Mouse (Mus musculus) liver, postnatal 0 days (tissue): ENCODE data around the gene Mov10. TPM values are rescaled to one million over a fixed set of nuclear protein-coding genes. Genes with fewer than 3 reads are reported as not detected.

Experiments
- ATAC-seq: fragments of 200-750 bp; cut with Nextera tagmentation; 2 replicates; pipeline ENCODE4 v1.8.0; 2017; ENCODE audit warnings: mild to moderate bottlenecking, moderate library complexity
- DNase-seq: peaks from one replicate; pipeline ENCODE4 v3.0.0-alpha.2; 2016
- H3K27ac ChIP-seq: fragments of 300-500 bp; sonication (generic); 2 replicates; pipeline ENCODE4 v1.5.1; 2014; ENCODE audit warnings: antibody characterized with exemption, moderate library complexity, mild to moderate bottlenecking, low read depth
- H3K27me3 ChIP-seq: fragments of 300-500 bp; sonication (generic); 2 replicates; pipeline ENCODE4 v1.6.1; 2014; ENCODE audit warnings: low read length, control low read depth, mixed read lengths; ENCODE audit not compliant: insufficient read depth
- H3K36me3 ChIP-seq: fragments of 300-500 bp; sonication (generic); replicated peaks from 2 replicates; pipeline ENCODE4 v1.6.1; 2014; ENCODE audit warnings: mild to moderate bottlenecking, control low read depth, low read length, moderate library complexity, mixed read lengths; ENCODE audit not compliant: insufficient read depth
- H3K4me1 ChIP-seq: fragments of 300-500 bp; sonication (generic); 2 replicates; pipeline ENCODE4 v1.6.1; 2014; ENCODE audit warnings: antibody characterized with exemption, mild to moderate bottlenecking, control low read depth; ENCODE audit not compliant: insufficient read depth
- H3K4me2 ChIP-seq: fragments of 300-500 bp; sonication (generic); 2 replicates; pipeline ENCODE4 v1.6.1; 2014; ENCODE audit warnings: low read depth, mild to moderate bottlenecking, low read length, moderate library complexity, mixed read lengths
- H3K4me3 ChIP-seq: fragments of 300-500 bp; sonication (generic); 2 replicates; pipeline ENCODE4 v1.5.1; 2014; ENCODE audit warnings: low read depth, low read length
- H3K9ac ChIP-seq: fragments of 300-500 bp; sonication (generic); replicated peaks from 2 replicates; pipeline ENCODE4 v1.6.1; 2014; ENCODE audit warnings: mild to moderate bottlenecking, moderate library complexity
- H3K9me3 ChIP-seq: fragments of 300-500 bp; sonication (generic); 2 replicates; pipeline ENCODE4 v1.6.1; 2016; ENCODE audit warnings: mild to moderate bottlenecking, control low read depth, low read length, mixed read lengths
- CTCF ChIP-seq: sonication (generic); IDR thresholded peaks from 2 replicates; pipeline ENCODE4 v1.5.1; 2016; ENCODE audit warnings: antibody characterized with exemption, low read depth
- EP300 ChIP-seq: IDR thresholded peaks from 2 replicates; pipeline ENCODE4 v1.6.1; 2016; ENCODE audit warnings: antibody characterized with exemption, low read depth, mild to moderate bottlenecking
- WGBS: fragments of 180-500 bp; shearing (Covaris S2); extraction: QIAGEN DNeasy Blood & Tissue Kit; methylation state at CpG from one replicate; pipeline ENCODE4 v1.1.7; 2014; ENCODE audit not compliant: insufficient replicate concordance; 5-methylcytosine and 5-hydroxymethylcytosine counted together
- polyA plus RNA-seq: library from polyadenylated mRNA; unstranded; fragments of >200 nt; fragmentation: Nextera tagmentation; extraction: Ambion mirVana; gene quantifications from 2 replicates; pipeline ENCODE4 v1.2.1, GENCODE M21; 2015

Mov10 gene
- polyA plus RNA-seq, 1 experiment from 2014 or later: 37.3 TPM

- 74% methylated on average over 4 of the region's 4 CpGs for WGBS
- Histone ChIP-seq H3K9me3 (no peaks in the 10 kb centered on the region), H3K4me3 (no peak overlapping the region), H3K27me3 (no peaks in the 10 kb centered on the region), H3K4me2 (no peak overlapping the region), H3K27ac (peak overlapping the region; percentile 70), H3K36me3 (no peaks in the 10 kb centered on the region), H3K9ac (no peak overlapping the region), H3K4me1 (peaks cover 17% of the 10 kb centered on the region)
- DNase-seq (no peak), ATAC-seq (no peak)
- TF ChIP-seq CTCF (no peak), EP300 (no peak)
Measured at GRCm38 (mm10) chr3:104812254-104812653, 6.1 kb downstream of the Mov10 start.

- peak overlapping the region; percentile 70 for H3K27ac ChIP-seq
- no peak overlapping the region for H3K4me3 ChIP-seq
- no peaks in the 10 kb centered on the region for H3K9me3 ChIP-seq
- H3K4me2 ChIP-seq: peak overlapping the region; percentile 22; the same call in 1 of the 2 replicates
- DNase-seq (no peak), ATAC-seq (no peak)
- TF ChIP-seq EP300 (no peak), CTCF (no peak)
- H3K9ac ChIP-seq: no peak overlapping the region
- WGBS: 59% methylated on average over 3 of the region's 3 CpGs
- H3K4me1 ChIP-seq: peaks cover 12% of the 10 kb centered on the region
- no peaks in the 10 kb centered on the region for H3K27me3 ChIP-seq
- H3K36me3 ChIP-seq: no peaks in the 10 kb centered on the region
Measured at GRCm38 (mm10) chr3:104811752-104812151, 6.6 kb downstream of the Mov10 start.

- 83% methylated on average over 9 of the region's 9 CpGs for WGBS
Measured at GRCm38 (mm10) chr3:104805539-104805938, 12.8 kb downstream of the Mov10 start.

GRCm38 (mm10) chr3:104804312-104804711, 14.1 kb downstream of the Mov10 start:
- Histone ChIP-seq H3K36me3 (peaks cover 51% of the 10 kb centered on the region), H3K4me1 (no peaks in the 10 kb centered on the region), H3K27ac (no peak overlapping the region), H3K4me3 (no peak overlapping the region), H3K9me3 (no peaks in the 10 kb centered on the region), H3K4me2 (no peak overlapping the region), H3K9ac (no peak overlapping the region), H3K27me3 (no peaks in the 10 kb centered on the region)
- WGBS: 92% methylated on average over 10 of the region's 10 CpGs
- DNase-seq (no peak), ATAC-seq (no peak)
- TF ChIP-seq EP300: no peak
- TF ChIP-seq CTCF: no peak

More at GRCm38 (mm10) chr3:104805539-104805938, 12.8 kb downstream of the Mov10 start:
- H3K27ac ChIP-seq: no peak overlapping the region
- H3K4me1 ChIP-seq: no peaks in the 10 kb centered on the region
- ATAC-seq (no peak), DNase-seq (no peak)
- H3K36me3 ChIP-seq: peaks cover 40% of the 10 kb centered on the region
- no peak overlapping the region for H3K4me2 ChIP-seq
- H3K9ac ChIP-seq: no peak overlapping the region
- TF ChIP-seq EP300 (no peak), CTCF (no peak)
- no peaks in the 10 kb centered on the region for H3K9me3 ChIP-seq
- H3K27me3 ChIP-seq: no peaks in the 10 kb centered on the region
- no peak overlapping the region for H3K4me3 ChIP-seq

GRCm38 (mm10) chr3:104801481-104801880, 16.9 kb downstream of the Mov10 start:
- Histone ChIP-seq H3K27me3 (no peaks in the 10 kb centered on the region), H3K9me3 (no peaks in the 10 kb centered on the region), H3K4me2 (no peak overlapping the region), H3K9ac (no peak overlapping the region), H3K4me3 (no peak overlapping the region), H3K4me1 (no peaks in the 10 kb centered on the region), H3K36me3 (peaks cover 70% of the 10 kb centered on the region), H3K27ac (no peak overlapping the region)
- ATAC-seq: no peak
- no peak for DNase-seq
- TF ChIP-seq EP300 (no peak), CTCF (no peak)
- 90% methylated on average over 6 of the region's 6 CpGs for WGBS

GRCm38 (mm10) chr3:104800681-104801080, 17.7 kb downstream of the Mov10 start:
- Histone ChIP-seq H3K9ac (no peak overlapping the region), H3K27ac (no peak overlapping the region), H3K4me3 (no peak overlapping the region), H3K4me1 (no peaks in the 10 kb centered on the region), H3K4me2 (no peak overlapping the region), H3K27me3 (no peaks in the 10 kb centered on the region), H3K36me3 (peaks cover 74% of the 10 kb centered on the region), H3K9me3 (no peaks in the 10 kb centered on the region)
- no peak for DNase-seq
- no peak for ATAC-seq
- WGBS: 87% methylated on average over 11 of the region's 11 CpGs
- TF ChIP-seq EP300 (no peak), CTCF (no peak)
